Mouse (Mus musculus) ES-E14 (cell line): ENCODE measurements around the gene Ints14. TPM values are rescaled to one million over a fixed set of nuclear protein-coding genes. Genes with fewer than 3 reads are reported as not detected.

Source experiments
- DNase-seq: peaks from one replicate; pipeline ENCODE4 v3.0.0-alpha.2; 2013; ENCODE audit warnings: low read depth, low spot score
- H3K27ac ChIP-seq: 2 replicates; pipeline ENCODE4 v1.5.1; 2012; ENCODE audit warnings: low read depth, mild to moderate bottlenecking, low read length, moderate library complexity, mixed read lengths; ENCODE audit not compliant: poor library complexity, insufficient read depth, severe bottlenecking
- H3K36me3 ChIP-seq: 2 replicates; pipeline ENCODE4 v1.6.1; 2012; ENCODE audit warnings: mild to moderate bottlenecking, low read length, moderate library complexity, mixed read lengths; ENCODE audit not compliant: control insufficient read depth, poor library complexity, insufficient read depth, severe bottlenecking
- H3K4me1 ChIP-seq, 2 experiments: fragments of 150-350 bp in 1 of 2; sonication (generic) in 1 of 2; 2 replicates each; pipeline ENCODE4 v1.6.1; 2012; ENCODE audit warnings: low read length in 2 of 2, mild to moderate bottlenecking in 1 of 2, mixed read lengths in 1 of 2; ENCODE audit not compliant: control insufficient read depth in 2 of 2, insufficient read depth in 2 of 2, poor library complexity in 1 of 2
- H3K4me3 ChIP-seq, 2 experiments: fragments of 150-350 bp in 1 of 2; sonication (generic) in 1 of 2; 2 replicates each; pipeline ENCODE4 v1.5.1; 2012; ENCODE audit warnings: low read length in 2 of 2, low read depth in 1 of 2, mild to moderate bottlenecking in 1 of 2, mixed read lengths in 1 of 2; ENCODE audit not compliant: insufficient read depth in 1 of 2, poor library complexity in 1 of 2, severe bottlenecking in 1 of 2
- H3K9ac ChIP-seq: 2 replicates; pipeline ENCODE4 v1.6.1; 2012; ENCODE audit warnings: low read depth, mild to moderate bottlenecking, low read length, mixed read lengths; ENCODE audit not compliant: poor library complexity, insufficient read depth, severe bottlenecking
- H3K9me3 ChIP-seq: fragments of 150-350 bp; sonication (generic); 2 replicates; pipeline ENCODE4 v1.6.1; 2012; ENCODE audit warnings: low read depth, mild to moderate bottlenecking, low read length; ENCODE audit not compliant: control insufficient read depth, insufficient read depth
- CHD2 ChIP-seq: IDR thresholded peaks from 2 replicates; pipeline ENCODE4 v1.6.1; 2014; ENCODE audit warnings: mild to moderate bottlenecking, low read depth, low read length, inconsistent platforms
- HCFC1 ChIP-seq: IDR thresholded peaks from 2 replicates; pipeline ENCODE4 v1.6.1; 2012; ENCODE audit warnings: low read length, inconsistent platforms, borderline replicate concordance; ENCODE audit not compliant: insufficient read depth
- MAFK ChIP-seq: IDR thresholded peaks from 2 replicates; pipeline ENCODE4 v1.6.1; 2014; ENCODE audit warnings: mild to moderate bottlenecking, low read depth, low read length, inconsistent platforms; ENCODE audit not compliant: insufficient read depth
- ZC3H11A ChIP-seq: IDR thresholded peaks from 2 replicates; pipeline ENCODE4 v1.6.1; 2012; ENCODE audit warnings: low read depth, mild to moderate bottlenecking, inconsistent platforms, low read length, borderline replicate concordance
- ZNF384 ChIP-seq: IDR thresholded peaks from 2 replicates; pipeline ENCODE4 v1.6.1; 2012; ENCODE audit warnings: low read depth, low read length, inconsistent platforms
- in situ Hi-C, 2 experiments: fragments of 600-800 bp; cut with MboI; formaldehyde crosslinking; loops; one replicate each; pipeline ENCODE4 v1.15.1; 2025; ENCODE audit warnings: low sequenced_read_pairs in 2 of 2, inconsistent platforms in 1 of 2; ENCODE audit not compliant: unreplicated experiment in 2 of 2
- total RNA-seq: library from RNA; depleted of rRNA; stranded (reverse); fragments of 300-350 nt; gene quantifications from 2 replicates; pipeline ENCODE4 v1.2.3, GENCODE M21; 2012

Gene Ints14
- total RNA-seq, 1 experiment = 35.9 TPM

GRCm38 (mm10) chr9:64938535-64938934, 22.2 kb upstream of the Ints14 start:
- H3K4me1 ChIP-seq = peaks cover 0 to 11% of the 10 kb centered on the region in 2 experiments; a peak in 1 of 4 replicates
- H3K36me3 ChIP-seq = no peaks in the 10 kb centered on the region
- no peaks in the 10 kb centered on the region for H3K9me3 ChIP-seq
- in situ Hi-C loops = no loop called here
- TF ChIP-seq ZC3H11A = no peak
- no peak for TF ChIP-seq MAFK
- TF ChIP-seq ZNF384 = no peak
- no peak overlapping the region for H3K4me3 ChIP-seq
- no peak overlapping the region for H3K9ac ChIP-seq
- H3K27ac ChIP-seq = no peak overlapping the region
- DNase-seq = no peak

- no peak for DNase-seq
- H3K9me3 ChIP-seq = no peaks in the 10 kb centered on the region
- in situ Hi-C loops = no loop called here
- no peak overlapping the region for H3K9ac ChIP-seq
- no peak overlapping the region for H3K27ac ChIP-seq
- no peaks in the 10 kb centered on the region for H3K36me3 ChIP-seq
- H3K4me1 ChIP-seq = peaks cover 0 to 6% of the 10 kb centered on the region in 2 experiments; a peak in 1 of 4 replicates
- no peak for TF ChIP-seq MAFK
- TF ChIP-seq ZC3H11A = no peak
- TF ChIP-seq HCFC1 = no peak
- no peak for TF ChIP-seq CHD2
- TF ChIP-seq ZNF384 = no peak
- no peak overlapping the region for H3K4me3 ChIP-seq
These were observed 21.4 kb upstream of the Ints14 start for GRCm38 (mm10) chr9:64939281-64939680.

- in situ Hi-C loops = no loop called here
- Histone ChIP-seq H3K27ac (no peak overlapping the region), H3K36me3 (no peaks in the 10 kb centered on the region), H3K4me1 (peaks cover 0 to 3% of the 10 kb centered on the region in 2 experiments; a peak in 1 of 4 replicates), H3K9ac (no peak overlapping the region), H3K4me3 (no peak overlapping the region), H3K9me3 (no peaks in the 10 kb centered on the region)
- TF ChIP-seq HCFC1 = no peak
- no peak for TF ChIP-seq CHD2
- no peak for TF ChIP-seq ZNF384
- no peak for TF ChIP-seq MAFK
- no peak for TF ChIP-seq ZC3H11A
- DNase-seq = no peak
These were observed 20.9 kb upstream of the Ints14 start for GRCm38 (mm10) chr9:64939790-64940189.

- in situ Hi-C loops = no loop called here
- no peaks in the 10 kb centered on the region for H3K36me3 ChIP-seq
- no peak overlapping the region for H3K4me3 ChIP-seq
- peaks cover 0 to 3% of the 10 kb centered on the region in 2 experiments; a peak in 1 of 4 replicates for H3K4me1 ChIP-seq
- H3K9ac ChIP-seq = no peak overlapping the region
- TF ChIP-seq CHD2 (no peak), ZC3H11A (no peak), MAFK (no peak), HCFC1 (no peak), ZNF384 (no peak)
- DNase-seq = no peak
- H3K27ac ChIP-seq = no peak overlapping the region
- H3K9me3 ChIP-seq = no peaks in the 10 kb centered on the region
These were observed 19.9 kb upstream of the Ints14 start for GRCm38 (mm10) chr9:64940731-64941346.

GRCm38 (mm10) chr9:64941650-64942049, 19.1 kb upstream of the Ints14 start:
- no peaks in the 10 kb centered on the region for H3K9me3 ChIP-seq
- H3K9ac ChIP-seq = no peak overlapping the region
- no peaks in the 10 kb centered on the region for H3K36me3 ChIP-seq
- H3K4me1 ChIP-seq = no peaks in the 10 kb centered on the region
- in situ Hi-C loops = no loop called here
- DNase-seq = no peak
- no peak overlapping the region for H3K27ac ChIP-seq
- no peak for TF ChIP-seq ZC3H11A
- TF ChIP-seq MAFK = no peak
- no peak for TF ChIP-seq HCFC1
- TF ChIP-seq ZNF384 = no peak
- TF ChIP-seq CHD2 = no peak
- no peak overlapping the region for H3K4me3 ChIP-seq
